Mouse (Mus musculus) heart, embryonic 11.5 days (tissue): Measurements from ENCODE around the gene 2900026A02Rik. TPM values are rescaled to one million over a fixed set of nuclear protein-coding genes. Genes with fewer than 3 reads are reported as not detected.

ENCODE experiments used
- ATAC-seq: fragments of 200-750 bp; cut with Nextera tagmentation; replicated peaks from 2 replicates; pipeline ENCODE4 v1.8.0; 2017; ENCODE audit warnings: moderate library complexity; ENCODE audit not compliant: insufficient number of reproducible peaks, low FRiP score, low TSS enrichment
- H3K27ac ChIP-seq: fragments of 300-500 bp; sonication (generic); 2 replicates; pipeline ENCODE4 v1.5.1; 2014; ENCODE audit warnings: mild to moderate bottlenecking, low read depth, low read length
- H3K27me3 ChIP-seq: fragments of 300-500 bp; sonication (generic); 2 replicates; pipeline ENCODE4 v1.6.1; 2014; ENCODE audit warnings: mild to moderate bottlenecking, low read length, mixed read lengths; ENCODE audit not compliant: control insufficient read depth, insufficient read depth
- H3K36me3 ChIP-seq: fragments of 300-500 bp; sonication (generic); 2 replicates; pipeline ENCODE4 v1.6.1; 2014; ENCODE audit warnings: mild to moderate bottlenecking, low read length, moderate library complexity, mixed read lengths; ENCODE audit not compliant: control insufficient read depth, insufficient read depth
- H3K4me1 ChIP-seq: fragments of 300-500 bp; sonication (generic); 2 replicates; pipeline ENCODE4 v1.6.1; 2014; ENCODE audit warnings: low read length; ENCODE audit not compliant: control insufficient read depth, insufficient read depth
- H3K4me2 ChIP-seq: fragments of 300-500 bp; sonication (generic); 2 replicates; pipeline ENCODE4 v1.6.1; 2014; ENCODE audit warnings: mild to moderate bottlenecking, moderate library complexity
- H3K4me3 ChIP-seq: fragments of 300-500 bp; sonication (generic); 2 replicates; pipeline ENCODE4 v1.5.1; 2014; ENCODE audit warnings: low read depth, low read length
- H3K9ac ChIP-seq: fragments of 300-500 bp; sonication (generic); 2 replicates; pipeline ENCODE4 v1.6.1; 2014; ENCODE audit warnings: mild to moderate bottlenecking, low read depth, low read length, moderate library complexity
- H3K9me3 ChIP-seq: fragments of 300-500 bp; sonication (generic); replicated peaks from 2 replicates; pipeline ENCODE4 v1.6.1; 2016; ENCODE audit warnings: low read length; ENCODE audit not compliant: control insufficient read depth
- WGBS: fragments of 180-500 bp; shearing (Covaris S2); extraction: QIAGEN DNeasy Blood & Tissue Kit; methylation state at CpG from one replicate; pipeline ENCODE4 v1.1.7; 2014; ENCODE audit not compliant: insufficient replicate concordance; 5-methylcytosine and 5-hydroxymethylcytosine counted together
- polyA plus RNA-seq: library from polyadenylated mRNA; unstranded; fragments of >200 nt; fragmentation: Nextera tagmentation; extraction: Ambion mirVana; gene quantifications from 2 replicates; pipeline ENCODE4 v1.2.1, GENCODE M21; 2014

The 2900026A02Rik gene
- polyA plus RNA-seq, 1 experiment from 2014 or later, result 7.0 TPM

DNA sequence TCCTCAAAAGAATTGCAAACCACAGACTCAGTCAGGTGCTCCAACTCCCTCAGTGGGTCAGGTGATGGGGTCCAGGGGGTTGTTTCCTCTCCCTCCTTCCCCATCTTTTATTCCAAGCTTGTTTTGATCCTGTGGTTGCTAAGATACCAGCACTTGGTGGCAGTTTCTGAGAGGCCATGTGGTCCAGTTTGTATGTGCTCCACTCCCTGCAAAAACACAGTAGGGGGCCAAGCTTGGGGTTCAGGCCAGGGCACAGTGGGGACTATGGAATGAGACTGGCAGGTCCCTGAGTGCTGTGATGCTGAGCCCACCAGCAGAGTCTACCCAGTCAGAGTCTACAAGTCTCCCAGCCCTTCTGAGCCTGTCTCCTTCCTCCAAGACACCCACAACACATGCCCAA lies 171.2 kb downstream of the 2900026A02Rik start:
- H3K4me3 ChIP-seq, result no peak overlapping the region
- no peak overlapping the region for H3K4me2 ChIP-seq
- no peak overlapping the region for H3K9ac ChIP-seq
- no peaks in the 10 kb centered on the region for H3K4me1 ChIP-seq
- H3K36me3 ChIP-seq, result no peaks in the 10 kb centered on the region
- H3K9me3 ChIP-seq, result no peaks in the 10 kb centered on the region
- H3K27ac ChIP-seq, result no peak overlapping the region
- H3K27me3 ChIP-seq, result no peaks in the 10 kb centered on the region
- ATAC-seq, result no peak

DNA sequence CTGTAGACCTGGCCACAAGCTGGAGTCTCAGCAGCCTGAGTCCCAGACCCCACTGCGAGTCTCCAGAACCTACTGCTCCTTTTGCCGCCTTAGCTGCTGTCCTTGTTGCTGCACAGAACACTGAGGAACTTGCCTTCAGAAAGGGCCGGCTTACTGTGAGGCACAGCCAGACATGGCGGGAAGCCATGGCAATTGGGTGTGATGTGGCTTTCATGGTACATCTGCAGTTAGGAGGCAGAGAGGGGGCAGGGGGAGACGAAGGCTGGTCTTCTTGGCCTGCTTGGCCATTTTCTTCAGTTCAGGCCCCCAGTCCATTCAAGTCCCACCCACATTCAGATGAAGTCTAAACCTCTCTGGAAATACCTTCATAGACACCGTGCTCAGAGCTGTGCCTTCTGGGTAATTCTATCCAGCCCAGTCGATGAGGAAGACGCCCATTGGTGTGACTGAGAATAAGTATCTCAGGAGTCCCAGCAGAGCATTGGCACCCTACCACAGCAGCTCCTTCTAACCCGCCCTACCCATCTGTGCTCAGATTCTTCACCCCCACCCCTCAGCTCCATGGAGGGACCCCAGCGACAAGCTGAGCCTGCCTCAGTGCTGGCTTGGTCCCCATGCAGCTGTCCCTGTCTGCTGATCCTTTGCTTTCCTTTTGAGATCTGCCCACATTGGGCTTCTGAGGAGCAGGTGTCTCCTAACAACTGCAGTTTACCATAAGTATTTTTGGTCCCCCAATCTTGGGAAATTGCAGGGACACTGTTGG lies 175.3 kb downstream of the 2900026A02Rik start:
- ATAC-seq, result no peak
- H3K4me1 ChIP-seq, result peaks cover 7% of the 10 kb centered on the region
- no peak overlapping the region for H3K4me3 ChIP-seq
- no peaks in the 10 kb centered on the region for H3K36me3 ChIP-seq
- H3K9ac ChIP-seq, result no peak overlapping the region
- 88% methylated on average over 10 of the region's 10 CpGs for WGBS
- no peaks in the 10 kb centered on the region for H3K27me3 ChIP-seq
- no peak overlapping the region for H3K27ac ChIP-seq
- no peaks in the 10 kb centered on the region for H3K9me3 ChIP-seq
- no peak overlapping the region for H3K4me2 ChIP-seq

DNA sequence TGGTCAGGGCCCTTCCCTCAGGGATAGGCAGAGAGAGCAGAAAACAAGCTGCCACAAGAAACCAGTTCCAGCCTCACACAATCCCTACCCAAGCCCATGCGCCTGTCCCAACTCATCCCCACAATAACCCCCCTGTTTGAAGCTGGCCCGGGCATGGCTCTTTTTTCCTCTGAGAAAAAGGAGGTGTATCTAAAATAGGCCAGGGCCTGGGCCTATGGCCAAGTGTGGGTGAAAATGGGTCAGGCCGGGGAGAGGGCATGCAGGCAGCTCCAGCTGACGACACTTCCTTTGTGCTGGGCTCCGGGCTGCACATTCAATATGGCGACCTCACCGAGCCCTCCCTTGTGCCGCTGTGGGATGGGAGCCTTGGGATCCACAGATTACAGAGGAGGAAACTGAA lies 177.5 kb downstream of the 2900026A02Rik start:
- Histone ChIP-seq H3K27ac (no peak overlapping the region), H3K9me3 (no peaks in the 10 kb centered on the region), H3K27me3 (no peaks in the 10 kb centered on the region), H3K9ac (no peak overlapping the region), H3K36me3 (no peaks in the 10 kb centered on the region), H3K4me3 (no peak overlapping the region), H3K4me1 (peaks cover 7% of the 10 kb centered on the region), H3K4me2 (no peak overlapping the region)
- no peak for ATAC-seq
- 85% methylated on average over 8 of the region's 8 CpGs for WGBS

DNA sequence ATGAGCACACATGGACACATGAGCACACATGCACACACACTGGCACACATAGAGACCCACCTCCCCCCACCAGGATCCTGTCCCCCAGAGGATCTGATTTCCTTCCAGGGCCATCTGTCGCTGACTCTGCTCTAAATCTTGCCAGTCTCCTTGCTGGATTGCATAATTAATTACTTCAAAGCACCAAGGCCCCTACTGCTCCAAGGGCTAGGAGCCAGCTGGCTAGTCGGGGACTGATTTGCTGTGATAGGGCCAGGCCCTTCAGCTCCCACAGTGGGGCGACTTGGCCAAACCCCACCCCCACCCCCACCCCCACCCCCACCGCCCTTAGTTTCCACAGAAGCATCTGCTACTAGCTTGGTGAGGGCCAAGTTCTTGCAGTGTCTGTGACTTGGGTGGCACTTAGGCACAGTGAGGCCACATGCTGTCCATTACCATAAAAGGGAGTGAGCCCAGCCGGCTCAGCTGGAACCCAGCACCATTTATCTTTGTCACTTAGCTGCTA lies 179.4 kb downstream of the 2900026A02Rik start:
- no peak overlapping the region for H3K4me3 ChIP-seq
- no peaks in the 10 kb centered on the region for H3K36me3 ChIP-seq
- 0 out of 2 replicates have a peak, but pooled peaks have one; percentile 14 for ATAC-seq
- no peak overlapping the region for H3K4me2 ChIP-seq
- H3K9ac ChIP-seq, result no peak overlapping the region
- no peak overlapping the region for H3K27ac ChIP-seq
- no peaks in the 10 kb centered on the region for H3K9me3 ChIP-seq
- H3K4me1 ChIP-seq, result peaks cover 7% of the 10 kb centered on the region
- 9% methylated on average over 5 of the region's 5 CpGs for WGBS
- no peaks in the 10 kb centered on the region for H3K27me3 ChIP-seq

DNA sequence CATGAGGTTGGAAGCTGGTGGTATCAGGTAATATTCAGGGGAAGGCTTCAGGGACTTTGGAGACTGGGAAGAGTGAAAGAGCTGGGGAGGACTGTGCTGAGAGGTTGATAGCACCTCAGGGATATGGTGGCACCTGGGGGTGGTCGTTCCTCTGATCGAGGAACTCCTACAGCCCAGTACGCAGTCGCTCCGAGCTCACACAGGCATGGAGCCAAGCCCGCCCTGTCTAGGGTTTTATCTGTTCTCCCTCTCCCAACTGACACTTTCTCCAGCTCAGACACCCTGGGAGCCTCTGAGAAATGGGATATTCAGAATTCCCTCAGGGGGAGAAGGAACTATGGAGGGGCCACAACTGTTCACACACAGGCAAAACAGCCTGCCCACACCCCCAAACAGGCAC lies 180.3 kb downstream of the 2900026A02Rik start:
- no peak overlapping the region for H3K9ac ChIP-seq

DNA sequence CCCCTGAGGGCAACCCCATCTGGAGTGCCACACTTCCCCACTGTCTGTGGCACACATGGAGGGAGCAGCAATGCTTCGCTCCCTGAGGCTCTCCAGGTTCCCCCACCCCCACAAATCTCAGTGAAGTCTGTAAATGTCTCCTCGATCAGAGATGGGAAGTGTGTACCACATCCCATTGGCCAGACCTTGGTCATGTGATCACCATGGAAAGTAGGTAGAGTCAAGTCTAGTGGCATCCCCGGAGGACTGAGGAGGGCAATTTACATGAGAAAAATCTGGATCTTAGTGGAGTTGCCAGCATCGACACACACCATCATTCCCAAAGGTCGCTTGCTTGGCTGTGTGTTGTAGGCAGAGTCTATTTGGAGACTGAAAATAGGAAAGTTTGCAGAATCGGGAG lies 182.4 kb downstream of the 2900026A02Rik start:
- no peak overlapping the region for H3K27ac ChIP-seq
- peaks cover 10% of the 10 kb centered on the region for H3K4me1 ChIP-seq
- WGBS, result 81% methylated on average over 6 of the region's 6 CpGs
- no peaks in the 10 kb centered on the region for H3K36me3 ChIP-seq
- ATAC-seq, result no peak
- no peaks in the 10 kb centered on the region for H3K27me3 ChIP-seq
- no peak overlapping the region for H3K9ac ChIP-seq
- no peaks in the 10 kb centered on the region for H3K9me3 ChIP-seq
- H3K4me2 ChIP-seq, result no peak overlapping the region
- H3K4me3 ChIP-seq, result no peak overlapping the region

More for the DNA sequence above, 180.3 kb downstream of the 2900026A02Rik start:
- Histone ChIP-seq H3K4me3 (no peak overlapping the region), H3K4me1 (peaks cover 7% of the 10 kb centered on the region), H3K27ac (no peak overlapping the region), H3K27me3 (no peaks in the 10 kb centered on the region), H3K4me2 (no peak overlapping the region), H3K9me3 (no peaks in the 10 kb centered on the region), H3K36me3 (no peaks in the 10 kb centered on the region)
- 0 out of 2 replicates have a peak, but pooled peaks have one; percentile 35 for ATAC-seq
- WGBS, result 21% methylated on average over 6 of the region's 6 CpGs

Other genes with a start within 250 kb of the 2900026A02Rik start
- gene Grk3, start 205.4 kb downstream of the 2900026A02Rik start, polyA plus RNA-seq, result 10.4 and 11.3 TPM in 2 replicates
- gene Crybb2, start 151.1 kb downstream of the 2900026A02Rik start, polyA plus RNA-seq, result not detected in 2 replicates
- gene Crybb3, start 139.7 kb downstream of the 2900026A02Rik start, polyA plus RNA-seq, result 0.56 and 0.77 TPM in 2 replicates
- not detected in 2 replicates for gene Tmem211, start 5.7 kb upstream of the 2900026A02Rik start, polyA plus RNA-seq
- gene Sgsm1, start 89.5 kb upstream of the 2900026A02Rik start, polyA plus RNA-seq, result 2.6 and 3.5 TPM in 2 replicates
- gene Aym1, start 136.1 kb upstream of the 2900026A02Rik start, polyA plus RNA-seq, result not detected in 2 replicates